Mouse (Mus musculus) embryonic facial prominence, embryonic 14.5 days (tissue): ENCODE results near the gene Gm49366. TPM values are rescaled to one million over a fixed set of nuclear protein-coding genes. Genes with fewer than 3 reads are reported as not detected.
A peak's percentile ranks its signal among the peaks of the same experiment; 100 is the strongest.
"Not testable (repeated sequence)": the region's sequence is repeated elsewhere in the genome, so short reads cannot be mapped to it uniquely, and the experiment has no call there.

ENCODE experiments used
- ATAC-seq: fragments of 200-750 bp; cut with Nextera tagmentation; 2 replicates; pipeline ENCODE4 v1.8.0; 2017; ENCODE audit warnings: low read depth, moderate number of reproducible peaks, moderate TSS enrichment
- DNase-seq: peaks from one replicate; pipeline ENCODE4 v3.0.0-alpha.2; 2015; ENCODE audit warnings: low spot score
- H3K27ac ChIP-seq: fragments of 300-500 bp; sonication (generic); replicated peaks from 2 replicates; pipeline ENCODE4 v1.5.1; 2014; ENCODE audit warnings: low read depth, mild to moderate bottlenecking, low read length, moderate library complexity
- H3K27me3 ChIP-seq: fragments of 300-500 bp; sonication (generic); replicated peaks from 2 replicates; pipeline ENCODE4 v1.6.1; 2014; ENCODE audit warnings: low read length; ENCODE audit not compliant: control insufficient read depth, insufficient read depth
- H3K36me3 ChIP-seq: fragments of 300-500 bp; sonication (generic); 2 replicates; pipeline ENCODE4 v1.6.1; 2014; ENCODE audit warnings: low read length, mixed read lengths; ENCODE audit not compliant: control insufficient read depth, insufficient read depth
- H3K4me1 ChIP-seq: fragments of 300-500 bp; sonication (generic); 2 replicates; pipeline ENCODE4 v1.6.1; 2014; ENCODE audit warnings: antibody characterized with exemption, low read length; ENCODE audit not compliant: control insufficient read depth, insufficient read depth
- H3K4me2 ChIP-seq: fragments of 300-500 bp; sonication (generic); 2 replicates; pipeline ENCODE4 v1.6.1; 2014; ENCODE audit warnings: low read depth, mild to moderate bottlenecking, low read length, moderate library complexity, mixed read lengths
- H3K4me3 ChIP-seq: fragments of 300-500 bp; sonication (generic); 2 replicates; pipeline ENCODE4 v1.5.1; 2014; ENCODE audit warnings: low read depth, mild to moderate bottlenecking, low read length
- H3K9ac ChIP-seq: fragments of 300-500 bp; sonication (generic); 2 replicates; pipeline ENCODE4 v1.6.1; 2014; ENCODE audit warnings: low read depth, mild to moderate bottlenecking, low read length, moderate library complexity, mixed read lengths
- H3K9me3 ChIP-seq: fragments of 300-500 bp; sonication (generic); 2 replicates; pipeline ENCODE4 v1.6.1; 2016; ENCODE audit warnings: low read length; ENCODE audit not compliant: control insufficient read depth
- WGBS: fragments of 180-500 bp; shearing (Covaris S2); extraction: QIAGEN DNeasy Blood & Tissue Kit; methylation state at CpG from one replicate; pipeline ENCODE4 v1.1.7; 2014; 5-methylcytosine and 5-hydroxymethylcytosine counted together
- polyA plus RNA-seq: library from polyadenylated mRNA; unstranded; fragments of >200 nt; fragmentation: Nextera tagmentation; extraction: Ambion mirVana; gene quantifications from 2 replicates; pipeline ENCODE4 v1.2.1, GENCODE M21; 2014

The Gm49366 gene
- polyA plus RNA-seq = not detected in 2 replicates

- not testable (repeated sequence) for H3K27ac ChIP-seq, H3K4me1 ChIP-seq, H3K27me3 ChIP-seq, H3K9me3 ChIP-seq, H3K36me3 ChIP-seq
- Histone ChIP-seq H3K9ac (peak within 1 kb of the TSS; percentile 64), H3K4me2 (peak within 1 kb of the TSS; percentile 71), H3K4me3 (peak within 1 kb of the TSS; percentile 45)
- DNase-seq = peak; percentile 1
- WGBS = 4% methylated on average over 24 of the region's 39 CpGs
- 0 out of 2 replicates have a peak, but pooled peaks have one; percentile 53 for ATAC-seq
Observed at GRCm38 (mm10) chr12:84038691-84039111, at the start of gene Gm49366. TSS of gene Gm49366 (plus strand) at chr12:84038935.

- H3K4me1 ChIP-seq = 0 out of 2 replicates have a peak, but pooled peaks cover 4% of the 10 kb centered on the region
- H3K4me2 ChIP-seq = no peak overlapping the region
- H3K9me3 ChIP-seq = no peaks in the 10 kb centered on the region
- H3K4me3 ChIP-seq = no peak overlapping the region
- ATAC-seq (no peak), DNase-seq (no peak)
- 96% methylated on average over 4 of the region's 4 CpGs for WGBS
- H3K9ac ChIP-seq = no peak overlapping the region
- no peaks in the 10 kb centered on the region for H3K27me3 ChIP-seq
- H3K27ac ChIP-seq = no peak overlapping the region
- peaks cover 8% of the 10 kb centered on the region; the same call in 1 of the 2 replicates for H3K36me3 ChIP-seq
Observed at GRCm38 (mm10) chr12:83989378-83989777, 49.4 kb upstream of the Gm49366 start.

- ATAC-seq (no peak), DNase-seq (no peak)
- Histone ChIP-seq H3K4me2 (no peak overlapping the region), H3K27me3 (no peaks in the 10 kb centered on the region), H3K4me3 (no peak overlapping the region), H3K9ac (no peak overlapping the region), H3K9me3 (no peaks in the 10 kb centered on the region), H3K27ac (no peak overlapping the region), H3K4me1 (no peaks in the 10 kb centered on the region), H3K36me3 (peaks cover 8% of the 10 kb centered on the region; the same call in 1 of the 2 replicates)
- WGBS = 48% methylated on average over 2 of the region's 2 CpGs
Observed at GRCm38 (mm10) chr12:83997221-83997620, 41.5 kb upstream of the Gm49366 start.

GRCm38 (mm10) chr12:83998341-83999107, 40.2 kb upstream of the Gm49366 start:
- Histone ChIP-seq H3K36me3 (0 out of 2 replicates have a peak, but pooled peaks cover under 1% of the 10 kb centered on the region), H3K4me3 (no peak overlapping the region), H3K4me2 (no peak overlapping the region), H3K4me1 (no peaks in the 10 kb centered on the region), H3K27ac (no peak overlapping the region), H3K9me3 (no peaks in the 10 kb centered on the region), H3K9ac (no peak overlapping the region), H3K27me3 (no peaks in the 10 kb centered on the region)
- ATAC-seq = no peak
- WGBS = 56% methylated on average over 11 of the region's 11 CpGs
- peak; percentile 71 for DNase-seq

- WGBS = 50% methylated on average over 8 of the region's 8 CpGs
- not testable (repeated sequence) for H3K27me3 ChIP-seq, H3K9ac ChIP-seq, H3K4me2 ChIP-seq, H3K9me3 ChIP-seq, H3K27ac ChIP-seq, H3K36me3 ChIP-seq, H3K4me3 ChIP-seq, H3K4me1 ChIP-seq
- ATAC-seq (0 out of 2 replicates have a peak, but pooled peaks have one; percentile 33), DNase-seq (peak; percentile 45)
Observed at GRCm38 (mm10) chr12:83999237-83999636, 39.5 kb upstream of the Gm49366 start.

- Histone ChIP-seq H3K36me3 (no peaks in the 10 kb centered on the region), H3K27ac (no peak overlapping the region), H3K4me2 (no peak overlapping the region), H3K9me3 (no peaks in the 10 kb centered on the region), H3K9ac (no peak overlapping the region), H3K27me3 (no peaks in the 10 kb centered on the region), H3K4me1 (no peaks in the 10 kb centered on the region), H3K4me3 (no peak overlapping the region)
- ATAC-seq (no peak), DNase-seq (no peak)
- WGBS = 89% methylated on average over 3 of the region's 3 CpGs
Observed at GRCm38 (mm10) chr12:84000418-84000817, 38.3 kb upstream of the Gm49366 start.

GRCm38 (mm10) chr12:84003866-84004265, 34.9 kb upstream of the Gm49366 start:
- ATAC-seq (no peak), DNase-seq (no peak)
- Histone ChIP-seq H3K36me3 (no peaks in the 10 kb centered on the region), H3K4me3 (no peak overlapping the region), H3K27me3 (no peaks in the 10 kb centered on the region), H3K27ac (no peak overlapping the region), H3K9me3 (no peaks in the 10 kb centered on the region), H3K4me1 (peaks cover 2% of the 10 kb centered on the region; the same call in 1 of the 2 replicates), H3K4me2 (no peak overlapping the region), H3K9ac (no peak overlapping the region)
- 71% methylated on average over 1 of the region's 1 CpGs for WGBS

GRCm38 (mm10) chr12:84008251-84008650, 30.5 kb upstream of the Gm49366 start:
- Histone ChIP-seq H3K4me3 (no peak overlapping the region), H3K9ac (no peak overlapping the region), H3K36me3 (no peaks in the 10 kb centered on the region), H3K4me2 (no peak overlapping the region), H3K4me1 (peaks cover 9% of the 10 kb centered on the region), H3K27ac (no peak overlapping the region), H3K9me3 (no peaks in the 10 kb centered on the region), H3K27me3 (no peaks in the 10 kb centered on the region)
- WGBS = 84% methylated on average over 10 of the region's 12 CpGs
- ATAC-seq (no peak), DNase-seq (no peak)

GRCm38 (mm10) chr12:84008729-84009128, 30.0 kb upstream of the Gm49366 start:
- no peaks in the 10 kb centered on the region for H3K9me3 ChIP-seq
- ATAC-seq (no peak), DNase-seq (no peak)
- no peaks in the 10 kb centered on the region for H3K36me3 ChIP-seq
- no peaks in the 10 kb centered on the region for H3K27me3 ChIP-seq
- peak overlapping the region; percentile 45; the same call in 1 of the 2 replicates for H3K27ac ChIP-seq
- H3K4me3 ChIP-seq = peak overlapping the region; percentile 49
- H3K4me1 ChIP-seq = peaks cover 9% of the 10 kb centered on the region
- 60% methylated on average over 8 of the region's 8 CpGs for WGBS
- peak overlapping the region; percentile 67 for H3K9ac ChIP-seq
- peak overlapping the region; percentile 58 for H3K4me2 ChIP-seq
